Mouse (Mus musculus) heart, adult 2 months (tissue): ENCODE data around the gene Cradd.

Experiments used
- CTCF ChIP-seq: fragments of 200-600 bp; IDR thresholded peaks from 2 replicates; pipeline ENCODE4 v1.8.1; 2022; ENCODE audit warnings: antibody characterized with exemption, mild to moderate bottlenecking, moderate library complexity
- EP300 ChIP-seq: fragments of 200-500 bp; IDR thresholded peaks from 2 replicates; pipeline ENCODE4 v1.6.1; 2011; ENCODE audit warnings: low read depth, low read length, control low read depth; ENCODE audit not compliant: insufficient read depth
- POLR2A ChIP-seq: fragments of 200-500 bp; IDR thresholded peaks from 2 replicates; pipeline ENCODE4 v1.6.1; 2011; ENCODE audit warnings: mild to moderate bottlenecking, low read depth, low read length, control low read depth; ENCODE audit not compliant: insufficient read depth

- TF ChIP-seq CTCF, result no peak
- TF ChIP-seq POLR2A, result no peak
- TF ChIP-seq EP300, result no peak
These were observed 24.5 kb upstream of the Cradd start for GRCm38 (mm10) chr10:95348457-95348856.
